Mouse (Mus musculus) layer of hippocampus, adult 11-12 months (tissue): ENCODE results near the gene Frem3.

Experiments
- DNase-seq: peaks from one replicate; pipeline ENCODE4 v3.0.0; 2022; ENCODE audit warnings: low spot score

Gene Frem3

DNA sequence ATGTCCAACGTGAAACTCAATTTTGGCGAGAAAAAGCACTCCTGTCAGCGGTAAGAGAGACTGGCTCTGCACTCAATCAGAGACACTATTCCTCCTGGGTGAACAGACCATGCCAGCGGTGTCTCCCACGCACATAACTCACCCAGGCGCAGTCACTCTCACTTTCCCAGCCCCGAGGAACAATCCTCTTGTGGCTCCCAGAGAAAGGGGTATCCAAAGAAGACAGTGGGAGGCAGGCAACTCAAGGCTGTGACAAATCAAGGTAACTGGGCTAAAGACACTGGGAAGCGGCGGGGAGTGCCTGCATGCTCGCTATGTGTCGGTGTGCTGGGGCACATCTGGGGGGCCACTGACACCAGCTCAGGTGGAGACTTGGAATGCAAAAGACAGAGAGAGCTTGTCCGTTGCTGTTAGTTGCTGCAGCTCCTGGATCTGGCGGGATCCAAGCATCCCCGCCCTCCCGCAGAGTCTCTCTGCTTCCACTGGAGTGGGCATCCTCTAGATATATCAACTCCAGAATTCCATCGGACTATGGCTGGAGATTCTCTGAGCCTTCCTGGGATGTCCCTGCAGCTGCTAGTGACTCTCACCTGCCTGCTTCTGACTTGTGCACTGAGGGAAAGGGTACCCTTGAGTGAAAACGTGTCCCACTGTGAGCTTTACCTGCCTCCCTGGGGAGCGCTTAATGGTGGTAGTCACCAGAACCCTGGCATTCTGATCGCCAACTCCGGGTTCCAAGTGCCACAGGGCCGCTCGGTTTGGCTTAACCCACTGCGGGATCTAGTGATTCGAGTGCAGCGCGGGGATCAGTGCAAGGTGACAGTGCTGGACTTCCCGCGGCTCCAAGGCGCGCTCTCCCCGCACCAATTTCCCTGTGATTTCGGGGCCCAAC, at the start of gene Frem3:
Frem3 (plus strand) TSS at position 532 of the 892 bp plus-strand sequence.
- no peak for DNase-seq

DNA sequence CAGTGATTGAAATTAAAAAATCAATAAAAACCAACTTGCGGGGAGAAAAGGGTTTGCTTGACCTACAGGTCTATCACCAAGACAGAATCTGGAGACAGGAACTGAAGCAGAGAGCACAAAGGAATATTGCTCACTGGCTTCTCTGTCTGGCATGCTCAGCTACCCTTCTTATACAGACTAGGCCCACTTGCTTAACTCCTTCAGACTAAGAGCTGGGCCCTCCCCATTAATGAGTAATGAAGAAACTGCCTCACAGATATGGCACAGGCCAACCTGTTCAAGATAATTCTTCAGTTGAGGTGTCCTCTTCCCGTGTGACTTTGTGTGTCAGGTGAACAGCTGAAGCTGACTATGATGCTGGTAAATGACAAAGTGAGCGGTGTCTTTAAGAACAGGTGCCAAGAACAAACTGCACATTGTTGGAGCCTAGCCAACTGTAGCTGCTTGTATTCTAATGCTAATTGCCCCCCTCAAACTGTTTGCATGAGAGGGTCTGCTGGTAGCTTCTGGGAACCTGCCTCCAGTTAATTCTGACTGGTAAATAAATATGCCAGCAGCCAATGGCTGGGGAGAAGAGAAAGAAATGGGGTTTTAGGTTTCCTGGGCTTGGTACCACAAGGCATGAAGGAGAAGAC, 46.6 kb upstream of the Frem3 start:
- DNase-seq: no peak

GRCm38 (mm10) chr8:80567471-80567870, 43.4 kb upstream of the Frem3 start:
- no peak for DNase-seq

GRCm38 (mm10) chr8:80568243-80568995, 42.5 kb upstream of the Frem3 start:
- DNase-seq: no peak

- no peak for DNase-seq
Measured at GRCm38 (mm10) chr8:80572417-80573061, 38.3 kb upstream of the Frem3 start.

GRCm38 (mm10) chr8:80577126-80577525, 33.8 kb upstream of the Frem3 start:
- DNase-seq: no peak

DNA sequence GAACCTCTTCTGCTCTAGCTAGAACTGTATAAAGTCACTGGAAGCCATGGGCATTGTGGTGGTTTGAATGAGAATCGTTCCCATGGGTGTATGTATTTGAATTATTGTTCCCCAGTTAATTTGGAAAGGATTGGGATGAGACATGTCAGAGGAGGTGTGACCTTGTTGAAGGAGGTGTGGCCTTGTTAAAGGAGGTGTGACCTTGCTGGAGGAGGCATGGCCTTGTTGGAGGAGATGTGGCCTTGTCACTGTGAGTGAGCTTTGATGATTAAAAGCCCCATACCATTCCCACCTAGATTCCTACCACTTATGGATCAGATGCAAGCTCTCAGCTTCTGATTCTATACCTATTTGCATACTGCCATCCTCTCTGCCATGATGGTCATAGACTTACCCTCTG, 31.8 kb upstream of the Frem3 start:
- DNase-seq: no peak

DNA sequence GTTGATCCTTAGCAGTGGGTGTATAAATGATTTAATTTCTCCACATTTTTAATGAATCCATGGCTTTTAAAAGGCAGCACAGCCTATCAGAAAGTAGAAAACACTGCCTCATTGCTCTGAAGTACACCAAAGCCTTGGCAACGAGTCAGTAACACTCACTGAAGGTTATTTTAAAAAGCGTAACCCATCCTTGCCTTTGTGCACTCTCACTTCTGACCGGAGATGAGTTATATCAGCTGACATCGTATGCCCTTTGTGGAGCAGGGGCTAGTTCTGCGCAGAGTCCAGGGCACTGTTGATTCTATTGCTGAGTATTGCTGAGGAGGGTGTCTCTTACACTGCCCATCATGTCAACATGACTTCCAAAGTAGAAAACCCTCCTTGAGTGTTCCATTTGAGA, 18.3 kb upstream of the Frem3 start:
- DNase-seq: no peak

DNA sequence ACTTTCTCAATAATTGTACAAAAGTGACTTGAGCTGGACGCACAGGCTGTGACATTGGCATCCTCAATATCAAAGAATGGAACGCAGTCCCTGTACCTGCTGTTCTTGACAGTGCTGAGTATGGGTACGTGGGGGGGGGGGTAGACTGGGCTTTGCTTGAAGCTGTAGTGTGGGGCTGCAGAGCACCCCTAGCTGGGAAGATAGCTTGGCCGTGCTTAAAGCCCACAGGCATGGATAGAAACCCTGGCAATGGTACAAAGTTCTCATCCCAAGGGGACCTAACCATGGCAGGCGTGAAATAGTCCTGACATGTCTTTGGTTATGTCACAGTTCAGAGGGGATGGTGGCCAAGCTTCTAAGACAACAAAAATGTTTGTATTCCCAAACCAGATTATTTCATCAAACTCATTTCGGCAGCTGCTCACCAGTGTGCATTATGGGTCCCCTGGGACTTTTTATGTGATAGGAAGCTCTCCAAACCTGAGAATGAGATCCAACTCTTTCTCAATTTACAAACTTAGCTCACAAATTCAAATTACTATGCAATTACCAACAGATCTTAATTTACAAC, 10.2 kb upstream of the Frem3 start:
- DNase-seq: no peak

DNA sequence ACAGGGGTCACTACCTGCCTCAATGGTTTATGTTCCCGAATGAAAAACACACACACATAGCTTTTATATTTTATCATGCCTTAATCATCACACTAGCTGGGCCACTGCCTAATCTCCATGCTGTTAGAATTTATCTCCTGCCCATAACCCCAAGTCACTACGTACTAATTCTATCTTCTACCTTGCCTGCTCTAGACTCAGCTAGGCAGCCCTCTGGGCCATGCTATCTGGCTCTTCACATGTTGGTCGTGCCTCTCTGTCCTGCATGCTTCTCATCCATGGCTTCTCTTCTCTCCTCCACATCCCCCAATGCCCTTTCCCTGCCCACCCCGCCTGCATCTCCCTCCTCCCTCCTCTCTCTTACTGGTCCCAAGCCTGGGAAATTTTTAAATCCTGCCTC, 9.0 kb upstream of the Frem3 start:
- no peak for DNase-seq

DNA sequence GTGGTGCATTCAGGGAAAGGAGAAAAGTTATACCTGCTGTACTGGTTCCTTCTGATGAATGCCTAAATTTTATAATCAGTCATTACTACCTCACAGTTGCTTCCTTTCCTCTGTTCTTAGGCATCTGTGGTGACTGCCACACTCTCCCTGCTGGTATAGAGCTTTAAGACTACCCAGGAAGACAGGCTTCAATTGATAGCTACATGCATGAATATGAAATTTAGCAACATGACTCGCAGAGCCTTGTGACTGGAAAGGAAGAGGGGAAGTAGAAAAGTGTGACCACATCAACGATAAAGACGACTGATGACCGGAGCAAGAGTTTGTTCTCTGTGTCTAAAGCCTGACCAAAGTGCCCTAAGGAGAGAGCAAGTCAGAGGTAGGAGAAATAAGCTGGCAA, 3.8 kb upstream of the Frem3 start:
- DNase-seq: no peak

GRCm38 (mm10) chr8:80611441-80611751, 516 bp downstream of the Frem3 start:
- DNase-seq: no peak

- no peak for DNase-seq
Measured at GRCm38 (mm10) chr8:80619787-80620186, 8.9 kb downstream of the Frem3 start.

DNA sequence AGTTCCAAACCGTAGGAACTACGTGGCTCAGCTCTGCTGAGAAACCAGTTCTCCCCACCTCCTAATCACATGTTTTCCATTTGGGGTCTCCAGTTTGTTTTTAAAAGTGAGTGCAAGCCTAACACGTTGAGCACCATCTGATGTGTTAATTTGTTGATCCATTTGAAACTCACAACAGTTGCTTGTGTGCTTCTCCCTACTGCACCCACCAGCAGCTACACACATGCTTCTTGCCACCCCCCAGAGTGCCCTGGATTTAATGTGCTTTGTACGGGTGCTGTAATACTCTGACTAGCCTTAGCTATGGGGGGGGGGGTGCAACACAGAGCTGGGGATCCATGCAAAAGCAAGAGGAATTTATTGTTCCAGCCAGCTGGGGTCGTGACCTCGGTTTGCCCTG, 36.5 kb downstream of the Frem3 start:
- no peak for DNase-seq

GRCm38 (mm10) chr8:80657639-80658038, 46.8 kb downstream of the Frem3 start:
- DNase-seq: no peak

DNA sequence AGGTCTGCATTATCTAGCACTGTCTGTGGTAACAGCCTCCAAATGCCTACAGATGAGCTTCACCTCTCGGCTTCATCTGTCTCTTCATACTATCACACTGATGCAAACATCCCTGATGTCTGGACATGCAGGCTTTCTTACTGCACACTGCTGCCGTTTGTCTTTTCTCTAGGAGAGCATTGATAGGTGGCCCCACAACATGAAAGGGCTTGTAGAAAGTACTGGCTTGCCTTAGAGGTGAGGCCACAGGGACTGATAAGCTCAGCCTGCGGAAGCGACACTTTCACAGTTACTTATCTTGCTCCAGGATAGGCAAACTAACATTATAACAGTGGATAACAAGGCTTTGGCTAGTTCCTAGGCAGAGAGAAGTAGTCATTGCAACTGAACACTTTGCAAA, 50.2 kb downstream of the Frem3 start:
- no peak for DNase-seq

GRCm38 (mm10) chr8:80663476-80663875, 52.6 kb downstream of the Frem3 start:
- DNase-seq: no peak

DNA sequence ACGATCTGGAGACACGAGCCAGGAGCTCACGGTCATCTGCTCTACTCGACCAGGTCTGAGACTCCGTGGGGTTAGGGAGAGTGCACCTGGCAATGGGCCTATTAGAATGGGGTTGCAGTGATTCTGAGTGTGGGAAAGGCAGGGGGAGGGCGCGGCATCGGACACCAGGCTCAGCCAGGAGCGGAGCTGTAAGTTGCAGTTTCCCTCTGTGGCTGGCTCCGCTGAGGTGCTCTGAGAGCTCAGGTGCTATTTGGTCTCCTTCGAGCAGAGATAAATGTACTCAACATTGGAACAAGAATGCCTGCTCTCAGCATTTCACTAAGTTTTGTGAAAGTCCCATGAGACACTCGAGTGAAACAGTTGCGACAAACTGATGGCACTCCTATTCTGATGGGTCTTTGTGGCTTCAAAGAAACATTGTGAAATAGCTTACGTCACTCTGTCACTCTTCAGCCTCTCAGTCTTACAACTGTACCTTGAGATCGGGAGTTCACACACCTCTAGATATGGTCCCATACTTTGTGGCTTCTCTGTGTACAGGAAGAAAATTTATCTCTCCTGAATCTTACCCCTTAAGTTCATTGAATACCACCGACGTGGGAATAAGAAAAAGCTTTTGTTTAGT, 58.5 kb downstream of the Frem3 start:
- no peak for DNase-seq

DNA sequence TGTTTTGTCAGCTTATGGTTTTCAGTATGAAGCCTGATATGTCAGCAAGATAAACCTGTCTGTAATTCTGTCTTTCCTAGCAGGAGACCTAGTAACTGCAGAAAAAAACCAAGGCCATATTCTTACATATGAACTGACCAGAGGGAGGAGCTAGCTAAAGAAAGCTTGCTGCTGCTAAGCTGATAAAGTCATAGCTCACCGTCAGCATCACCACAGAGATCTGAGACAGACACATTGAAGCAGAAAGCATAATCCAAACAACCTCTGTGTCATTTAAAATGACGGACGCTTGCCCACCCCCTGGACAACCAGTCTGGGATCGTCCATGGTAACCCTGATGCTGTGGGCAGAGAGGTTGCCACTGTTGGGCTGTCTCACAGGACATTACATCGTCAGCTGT, 71.7 kb downstream of the Frem3 start:
- no peak for DNase-seq

- DNase-seq: no peak
Measured at GRCm38 (mm10) chr8:80683756-80684335, 73.0 kb downstream of the Frem3 start.

DNA sequence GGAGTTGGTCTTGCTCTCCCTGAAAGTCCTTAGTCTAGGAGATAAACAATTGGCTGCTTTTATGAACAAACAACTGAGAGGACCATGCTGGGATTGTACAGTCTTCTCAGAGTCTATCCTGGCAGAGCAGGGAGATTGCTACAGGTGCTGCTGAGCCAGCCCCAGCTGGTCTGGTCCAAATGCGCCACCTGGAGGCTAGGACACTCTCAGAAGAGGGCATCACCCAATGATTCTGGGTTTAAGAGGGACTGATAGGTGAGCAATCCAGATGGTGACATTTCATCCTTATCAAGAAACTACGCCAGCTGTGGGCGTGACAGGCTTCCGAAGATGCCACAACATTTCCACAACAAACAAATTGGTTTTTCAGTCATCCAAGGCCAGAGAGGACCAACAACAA, 77.3 kb downstream of the Frem3 start:
- DNase-seq: peak; percentile 37
